Mouse (Mus musculus): ENCODE data around the gene Ankle1. TPM values are rescaled to one million over a fixed set of nuclear protein-coding genes. Genes with fewer than 3 reads are reported as not detected.

Gene Ankle1
- total RNA-seq, 2 experiments from 2014 or later: 0.29 TPM; not detected in 1

Other genes with a start within 250 kb of the Ankle1 start
- 10 to 100 TPM; 24.3 to 39.4 TPM for gene Myo9b, start 133.3 kb upstream of the Ankle1 start, total RNA-seq (2021)
- 10 to 100 TPM; 12.3 to 15.8 TPM for gene Haus8, start 133.1 kb upstream of the Ankle1 start, total RNA-seq (2021)
- gene Use1, start 39.2 kb upstream of the Ankle1 start, total RNA-seq (2021): 100 to 1,000 TPM; 104 to 119 TPM
- 10 to 100 TPM; 15.4 to 18.1 TPM for gene Ocel1, start 34.7 kb upstream of the Ankle1 start, total RNA-seq (2021)
- gene Nr2f6, start 24.1 kb upstream of the Ankle1 start, total RNA-seq (2021): 10 to 100 TPM; 39.3 to 40.6 TPM
- gene Ushbp1, start 10.2 kb upstream of the Ankle1 start, total RNA-seq (2021): 1 to 10 TPM; 3.4 to 4.9 TPM
- 100 to 1,000 TPM; 101 to 116 TPM for gene Babam1, start 9.1 kb upstream of the Ankle1 start, total RNA-seq (2021)
- 100 to 1,000 TPM; 303 to 342 TPM for gene Abhd8, start 57.6 kb downstream of the Ankle1 start, total RNA-seq (2021)
- 10 to 100 TPM; 47.3 to 68.9 TPM for gene Mrpl34, start 58.9 kb downstream of the Ankle1 start, total RNA-seq (2021)
- 10 to 100 TPM; 70.7 to 78.7 TPM for gene Dda1, start 63.2 kb downstream of the Ankle1 start, total RNA-seq (2021)
- gene Ano8, start 80.0 kb downstream of the Ankle1 start, total RNA-seq (2021): 10 to 100 TPM; 59.3 to 62.2 TPM
- gene Gtpbp3, start 82.1 kb downstream of the Ankle1 start, total RNA-seq (2021): 10 to 100 TPM; 34.2 to 36.0 TPM
- gene Plvap, start 105.7 kb downstream of the Ankle1 start, total RNA-seq (2021): 1 to 10 TPM; 7.4 to 9.4 TPM
- not detected for gene Ccdc194, start 119.7 kb downstream of the Ankle1 start, total RNA-seq (2021)
- gene Bst2, start 131.4 kb downstream of the Ankle1 start, total RNA-seq (2021): 1 to 10 TPM; 3.5 to 4.8 TPM
- gene Mvb12a, start 136.9 kb downstream of the Ankle1 start, total RNA-seq (2021): 10 to 100 TPM; 37.8 to 43.0 TPM
- gene Tmem221, start 152.9 kb downstream of the Ankle1 start, total RNA-seq (2021): not detected
- under 1 TPM; 0.18 to 0.22 TPM for gene Nxnl1, start 160.6 kb downstream of the Ankle1 start, total RNA-seq (2021)
- 100 to 1,000 TPM in 1 of 2 experiments, 10 to 100 TPM in 1; 94.7 to 109 TPM for gene Slc27a1, start 162.9 kb downstream of the Ankle1 start, total RNA-seq (2021)
- 10 to 100 TPM; 31.1 to 41.6 TPM for gene Pgls, start 186.2 kb downstream of the Ankle1 start, total RNA-seq (2021)
- gene Fam129c, start 191.6 kb downstream of the Ankle1 start, total RNA-seq (2021): 1 to 10 TPM; 3.9 to 4.0 TPM
- gene Colgalt1, start 205.0 kb downstream of the Ankle1 start, total RNA-seq (2021): 10 to 100 TPM; 48.5 to 52.2 TPM